ENCODE assay signal across 15 mouse cellular contexts in the genomic region with DNA sequence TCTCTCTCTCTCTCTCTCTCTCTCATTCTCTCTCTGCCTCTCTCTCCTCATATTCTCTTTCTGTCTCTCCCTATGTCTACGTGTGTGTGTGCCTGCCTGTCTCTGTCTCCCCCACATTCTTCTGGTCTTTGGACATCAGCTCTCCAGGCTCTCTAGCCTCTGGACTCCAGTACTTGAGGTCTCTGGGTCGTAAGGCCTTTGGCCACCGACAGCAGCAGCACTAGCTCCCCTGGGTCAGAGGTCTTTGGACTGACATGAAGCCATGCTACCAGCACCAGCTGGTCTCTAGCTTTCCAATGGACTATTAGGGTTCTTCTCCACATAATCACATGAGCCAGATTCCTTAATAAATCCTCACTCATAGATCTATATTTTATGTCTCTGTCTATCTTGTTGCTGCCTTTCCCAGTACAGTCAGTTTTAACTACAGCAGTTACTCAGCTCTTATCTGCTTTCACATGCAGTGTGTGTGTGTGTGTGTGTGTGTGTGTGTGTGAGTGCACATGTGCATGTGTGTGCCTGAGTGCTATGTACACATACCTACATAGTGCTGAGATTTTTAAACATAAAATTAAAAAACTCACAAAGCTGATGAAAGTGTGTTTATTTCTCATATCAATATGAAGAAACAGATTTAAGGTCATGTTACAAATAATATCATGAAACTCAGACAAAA.
DNase-seq lines count a peak whose midpoint lies in the region; ATAC-seq and TF ChIP-seq lines count a peak whose summit lies in the region.
"Had no signal": no experiment of that assay in that cellular context is flagged by ENCODE, and none has a peak within 500 bp of the region (broad histone marks: within the 10 kb centered on the region; RNA-seq: fewer than 3 reads in every experiment).

No protein-coding gene starts in this region.

- no peak for TF ChIP-seq POLR2A in liver, adult 2 months (IDR thresholded peaks at IDR 0.05; ENCODE audit: extremely low read depth, insufficient read depth, low read length)

- intact Hi-C loops in gastrocnemius, adult 2 months (cut with DNase I): no loop called here

- H3K36me3 ChIP-seq in liver, adult 2 months (ENCODE audit: control insufficient read depth, insufficient read depth, low read length): no peaks in the 10 kb centered on the region
- H3K36me3 ChIP-seq in liver, embryonic 11.5 days (ENCODE audit: control insufficient read depth, insufficient read depth, low read length): no peaks in the 10 kb centered on the region

- peaks cover 12% of the 10 kb centered on the region for H3K4me1 ChIP-seq in liver, adult 2 months (ENCODE audit: control insufficient read depth, insufficient read depth, low read length)
- no peaks in the 10 kb centered on the region for H3K4me1 ChIP-seq in liver, embryonic 11.5 days (replicated peaks; ENCODE audit: control insufficient read depth, insufficient read depth, low read length)

- DNase-seq in adrenal gland, postnatal 10 days: peak; percentile 12
- DNase-seq in adrenal gland, adult 2 months: no peak
- DNase-seq in liver, adult 2 months (ENCODE audit: extremely low read depth, low read depth, low spot score): peak; percentile 89
- no peak for DNase-seq in liver, embryonic 11.5 days (ENCODE audit: low spot score)
- DNase-seq in adipocyte (ENCODE audit: low spot score): peak; percentile 76
- peak; percentile 68 to 75 for DNase-seq in kidney, postnatal 36 days
- DNase-seq in layer of hippocampus, adult 18-20 months (ENCODE audit: low spot score in 2 of 2): no peak
- no peak for DNase-seq in gastrocnemius, adult 2 months
- DNase-seq: gastrocnemius, postnatal 10 days; heart, postnatal 10 days; right cerebral cortex, postnatal 14 days; thymus, postnatal 25 days had no signal

- H3K79me2 ChIP-seq in liver, adult 2 months (ENCODE audit: control insufficient read depth, insufficient read depth, low read length): no peaks in the 10 kb centered on the region

- no peak for TF ChIP-seq CTCF in liver, adult 2 months (IDR thresholded peaks at IDR 0.05; ENCODE audit: low read depth, low read length)
- no peak for TF ChIP-seq CTCF in gastrocnemius, adult 2 months (IDR thresholded peaks at IDR 0.05)

- no peaks in the 10 kb centered on the region for H3K27me3 ChIP-seq in liver, adult 2 months (ENCODE audit: control insufficient read depth, insufficient read depth, low read length)
- no peaks in the 10 kb centered on the region for H3K27me3 ChIP-seq in liver, embryonic 11.5 days (replicated peaks; ENCODE audit: control insufficient read depth, insufficient read depth, low read length)
- H3K27me3 ChIP-seq: megakaryocyte, embryonic 14.5 days had no signal

- ATAC-seq in liver, embryonic 11.5 days (replicated peaks; ENCODE audit: low FRiP score): no peak
- ATAC-seq: forebrain, embryonic 14.5 days had no signal

- H3K9ac ChIP-seq in liver, adult 2 months (ENCODE audit: low read depth, low read length): no peak overlapping the region
- H3K9ac ChIP-seq in liver, embryonic 11.5 days (ENCODE audit: low read depth, low read length): no peak overlapping the region
- H3K9ac ChIP-seq: liver, embryonic 14.5 days had no signal

- H3K27ac ChIP-seq in liver, adult 2 months (replicated peaks; ENCODE audit: insufficient read depth, low read depth, low read length): no peak overlapping the region
- H3K27ac ChIP-seq in liver, embryonic 11.5 days (ENCODE audit: low read depth, low read length): no peak overlapping the region
- no peak overlapping the region for H3K27ac ChIP-seq in gastrocnemius, adult 2 months
- H3K27ac ChIP-seq: liver, embryonic 14.5 days had no signal

- no peaks in the 10 kb centered on the region for H3K9me3 ChIP-seq in liver, embryonic 11.5 days (ENCODE audit: control insufficient read depth, low read length)
- H3K9me3 ChIP-seq: megakaryocyte, embryonic 14.5 days had no signal

- no peak overlapping the region for H3K4me2 ChIP-seq in liver, embryonic 11.5 days

- 25% methylated on average over 3 of the region's 3 CpGs for WGBS in liver, adult 2 months
- WGBS in liver, embryonic 11.5 days: 64% methylated on average over 3 of the region's 3 CpGs

- H3K4me3 ChIP-seq in liver, adult 2 months (ENCODE audit: insufficient read depth, low read depth, low read length): no peak overlapping the region
- no peak overlapping the region for H3K4me3 ChIP-seq in liver, embryonic 11.5 days (ENCODE audit: low read depth, low read length)
- H3K4me3 ChIP-seq in gastrocnemius, adult 2 months: no peak overlapping the region
- H3K4me3 ChIP-seq: megakaryocyte, embryonic 14.5 days had no signal

Comparison
In these comparisons a context has a peak if more than half of its experiments do, and no peak if none do; other contexts are left out.
1. DNase-seq: peak in adrenal gland, postnatal 10 days (single experiment), liver, adult 2 months (single experiment), adipocyte (single experiment) and kidney, postnatal 36 days (2 of 2); none in adrenal gland, adult 2 months (single experiment), liver, embryonic 11.5 days (single experiment), layer of hippocampus, adult 18-20 months (0 of 2) and gastrocnemius, adult 2 months (single experiment).